Mouse (Mus musculus): ENCODE measurements around the gene Mcu. TPM values are rescaled to one million over a fixed set of nuclear protein-coding genes. Genes with fewer than 3 reads are reported as not detected.

The Mcu gene
- polyA plus RNA-seq, 1 experiment from 2014 or later, result 65.2 TPM

DNA sequence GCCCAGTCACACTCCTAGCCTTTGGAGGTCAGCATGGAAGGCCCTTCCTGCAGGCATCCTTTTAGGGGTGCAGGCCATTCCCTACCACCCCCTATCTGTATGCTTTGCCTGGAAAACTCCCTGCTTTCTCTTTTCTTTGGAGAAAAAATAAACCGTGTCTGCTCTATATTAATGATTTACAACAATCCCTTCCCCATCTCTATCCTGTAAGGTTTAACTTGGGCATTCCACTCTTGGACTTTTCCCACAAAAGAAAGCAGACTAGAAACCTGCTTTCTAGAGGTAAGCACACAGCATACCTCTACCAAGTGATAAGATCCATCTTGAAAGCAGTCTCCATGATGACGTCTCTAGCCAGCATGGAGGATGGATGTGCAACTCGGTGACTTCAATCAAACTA, 75.9 kb downstream of the Mcu start:
- Histone ChIP-seq H3K9me3 (ENCODE audit: control insufficient read depth) (no peaks in the 10 kb centered on the region), H3K4me3 (ENCODE audit: low read depth, low read length) (no peak overlapping the region), H3K4me1 (replicated peaks; ENCODE audit: control insufficient read depth, insufficient read depth, low read length) (peaks cover 14% of the 10 kb centered on the region), H3K36me3 (ENCODE audit: control insufficient read depth, insufficient read depth) (peaks cover 4% of the 10 kb centered on the region; the same call in 1 of the 2 replicates), H3K9ac (ENCODE audit: low read depth, low read length) (no peak overlapping the region), H3K27ac (ENCODE audit: low read depth, low read length) (no peak overlapping the region), H3K4me2 (replicated peaks; ENCODE audit: low read depth) (no peak overlapping the region), H3K27me3 (replicated peaks; ENCODE audit: control insufficient read depth, insufficient read depth, low read length) (no peaks in the 10 kb centered on the region)
- no peak for ATAC-seq
- WGBS, result 47% methylated on average over 3 of the region's 3 CpGs
- no peak for TF ChIP-seq CTCF (IDR thresholded peaks at IDR 0.05; ENCODE audit: low read depth)

DNA sequence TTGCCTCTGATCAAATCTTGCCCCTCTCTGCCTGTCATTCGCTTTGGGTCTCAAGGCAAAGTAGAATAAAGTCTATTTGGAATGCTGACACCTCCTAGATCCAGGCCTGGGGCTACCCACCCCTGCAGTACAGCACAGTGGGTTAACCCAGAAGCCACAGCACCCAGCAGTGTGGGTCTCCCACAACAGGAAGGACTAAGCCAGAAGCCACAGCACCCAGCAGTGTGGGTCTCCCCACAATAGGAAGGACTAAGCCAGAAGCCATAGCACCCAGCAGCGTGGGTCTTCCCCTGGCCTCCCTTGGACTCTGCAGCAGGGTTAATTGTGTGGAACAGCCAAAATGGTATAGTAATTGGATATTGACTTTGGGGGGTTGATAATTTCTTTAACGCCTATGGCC, 76.4 kb downstream of the Mcu start:
- Histone ChIP-seq H3K4me3 (ENCODE audit: low read depth, low read length) (no peak overlapping the region), H3K4me2 (replicated peaks; ENCODE audit: low read depth) (peak overlapping the region; percentile 59; the same call in 1 of the 2 replicates), H3K4me1 (replicated peaks; ENCODE audit: control insufficient read depth, insufficient read depth, low read length) (peaks cover 14% of the 10 kb centered on the region), H3K27me3 (replicated peaks; ENCODE audit: control insufficient read depth, insufficient read depth, low read length) (no peaks in the 10 kb centered on the region), H3K36me3 (ENCODE audit: control insufficient read depth, insufficient read depth) (peaks cover 4% of the 10 kb centered on the region; the same call in 1 of the 2 replicates), H3K9me3 (ENCODE audit: control insufficient read depth) (no peaks in the 10 kb centered on the region), H3K27ac (ENCODE audit: low read depth, low read length) (no peak overlapping the region), H3K9ac (ENCODE audit: low read depth, low read length) (no peak overlapping the region)
- ATAC-seq, result no peak
- 69% methylated on average over 3 of the region's 3 CpGs for WGBS
- TF ChIP-seq CTCF (IDR thresholded peaks at IDR 0.05; ENCODE audit: low read depth), result no peak

DNA sequence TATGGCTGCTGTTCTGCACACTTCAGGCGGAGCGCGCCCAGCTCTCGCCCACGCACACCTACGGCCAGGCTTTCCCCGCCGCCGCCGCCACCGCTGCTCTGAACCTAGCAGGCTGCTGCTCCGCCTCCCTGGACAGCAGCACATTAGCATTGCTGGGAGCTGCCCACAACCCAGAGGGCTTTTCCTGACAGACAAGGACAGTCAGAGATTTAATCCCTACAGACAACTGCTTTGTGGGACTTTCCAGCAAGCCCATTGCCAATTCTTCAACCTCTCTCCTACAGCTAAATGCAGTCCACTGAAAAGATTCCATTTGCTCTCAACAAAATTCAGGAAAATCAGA, 77.0 kb downstream of the Mcu start:
- H3K36me3 ChIP-seq (ENCODE audit: control insufficient read depth, insufficient read depth), result peaks cover 4% of the 10 kb centered on the region; the same call in 1 of the 2 replicates
- peak overlapping the region; percentile 28 for H3K4me3 ChIP-seq (ENCODE audit: low read depth, low read length)
- H3K9me3 ChIP-seq (ENCODE audit: control insufficient read depth), result no peaks in the 10 kb centered on the region
- peaks cover 14% of the 10 kb centered on the region for H3K4me1 ChIP-seq (replicated peaks; ENCODE audit: control insufficient read depth, insufficient read depth, low read length)
- no peak overlapping the region for H3K27ac ChIP-seq (ENCODE audit: low read depth, low read length)
- WGBS, result 7% methylated on average over 12 of the region's 12 CpGs
- no peak overlapping the region; the same call in 1 of the 2 replicates for H3K9ac ChIP-seq (ENCODE audit: low read depth, low read length)
- no peaks in the 10 kb centered on the region for H3K27me3 ChIP-seq (replicated peaks; ENCODE audit: control insufficient read depth, insufficient read depth, low read length)
- ATAC-seq, result no peak
- no peak for TF ChIP-seq CTCF (IDR thresholded peaks at IDR 0.05; ENCODE audit: low read depth)
- peak overlapping the region; percentile 59 for H3K4me2 ChIP-seq (replicated peaks; ENCODE audit: low read depth)

DNA sequence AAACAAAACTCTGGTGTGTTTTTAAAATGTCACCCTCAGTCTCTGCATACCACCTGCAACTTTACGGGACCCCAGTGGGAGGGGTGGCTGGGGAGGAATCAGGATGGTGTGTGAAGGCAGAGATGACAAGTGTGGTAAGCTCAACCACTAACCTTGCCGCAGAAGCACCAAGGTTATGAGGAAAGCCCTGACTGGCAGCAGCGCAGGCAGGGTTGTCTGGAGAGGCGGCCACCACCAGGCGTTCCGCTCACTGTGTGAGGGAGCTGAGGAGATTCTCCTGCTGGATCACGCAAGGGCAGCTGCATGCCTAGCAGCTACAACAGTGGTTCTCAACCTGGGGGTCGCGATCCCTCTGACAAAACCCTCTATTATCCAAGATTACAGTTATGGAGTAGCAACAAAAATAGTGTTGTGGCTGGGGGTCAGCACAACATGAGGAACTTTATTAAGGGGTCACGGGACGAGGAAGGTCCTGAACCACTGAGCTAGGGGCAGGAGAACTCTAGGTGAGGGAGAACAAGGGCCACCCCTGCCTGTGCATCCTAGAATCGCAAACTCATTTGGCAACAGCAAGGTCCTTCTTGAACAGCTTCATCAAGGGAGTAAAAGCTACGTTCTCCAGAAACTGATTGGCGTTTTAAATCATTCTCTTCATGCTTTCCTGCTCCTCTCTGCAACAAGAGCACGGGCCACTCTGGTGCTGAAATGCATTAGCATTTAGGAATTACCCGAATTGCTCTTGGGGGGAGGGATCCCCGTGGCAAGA, 77.5 kb downstream of the Mcu start:
- ATAC-seq, result no peak
- H3K9ac ChIP-seq (ENCODE audit: low read depth, low read length), result no peak overlapping the region; the same call in 1 of the 2 replicates
- H3K9me3 ChIP-seq (ENCODE audit: control insufficient read depth), result no peaks in the 10 kb centered on the region
- 49% methylated on average over 17 of the region's 17 CpGs for WGBS
- no peaks in the 10 kb centered on the region for H3K27me3 ChIP-seq (replicated peaks; ENCODE audit: control insufficient read depth, insufficient read depth, low read length)
- H3K36me3 ChIP-seq (ENCODE audit: control insufficient read depth, insufficient read depth), result peaks cover 3% of the 10 kb centered on the region; the same call in 1 of the 2 replicates
- no peak overlapping the region for H3K27ac ChIP-seq (ENCODE audit: low read depth, low read length)
- H3K4me2 ChIP-seq (replicated peaks; ENCODE audit: low read depth), result peak overlapping the region; percentile 59
- TF ChIP-seq CTCF (IDR thresholded peaks at IDR 0.05; ENCODE audit: low read depth), result no peak
- peak overlapping the region; percentile 28 for H3K4me3 ChIP-seq (ENCODE audit: low read depth, low read length)
- H3K4me1 ChIP-seq (replicated peaks; ENCODE audit: control insufficient read depth, insufficient read depth, low read length), result peaks cover 14% of the 10 kb centered on the region

DNA sequence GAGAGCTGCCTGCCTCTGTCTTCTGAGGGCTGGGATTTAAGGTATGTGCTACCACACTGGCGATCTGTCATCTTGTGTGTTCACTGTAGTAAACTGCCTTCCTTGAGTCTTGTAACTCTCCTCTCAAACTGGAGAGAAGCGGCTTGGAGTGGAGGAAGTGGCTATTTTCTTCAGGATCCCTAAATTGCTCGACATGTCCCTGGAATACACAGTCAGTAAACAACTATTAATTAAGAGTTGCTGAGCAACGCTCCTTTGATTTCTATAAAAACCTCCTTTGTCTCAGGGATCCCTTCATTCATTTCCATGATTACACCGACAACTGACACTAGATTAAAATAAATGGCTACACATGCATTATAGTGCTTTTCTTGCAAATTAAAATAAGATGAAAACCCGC, 78.4 kb downstream of the Mcu start:
- WGBS, result 84% methylated on average over 6 of the region's 6 CpGs

DNA sequence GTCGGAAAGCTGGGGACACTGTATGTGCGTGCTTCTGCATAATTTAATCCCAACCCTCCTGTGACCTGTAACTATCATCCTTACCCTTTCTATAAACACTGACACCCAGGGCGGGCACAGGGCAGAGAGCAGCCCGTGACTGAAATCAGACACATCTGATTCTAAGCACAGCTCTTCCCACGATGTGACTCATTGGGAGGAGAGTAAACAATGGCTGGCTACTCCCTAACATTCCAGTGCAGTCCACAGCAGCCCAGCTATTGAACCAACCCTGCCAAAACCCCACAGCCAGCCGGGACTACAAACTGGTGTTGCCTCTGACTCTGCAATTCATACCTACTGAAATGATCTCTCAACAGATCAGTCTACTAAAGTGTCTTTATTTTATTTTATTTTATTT, 78.9 kb downstream of the Mcu start:
- 40% methylated on average over 6 of the region's 6 CpGs for WGBS
- H3K36me3 ChIP-seq (ENCODE audit: control insufficient read depth, insufficient read depth), result 0 out of 2 replicates have a peak, but pooled peaks cover 3% of the 10 kb centered on the region
- H3K9me3 ChIP-seq (ENCODE audit: control insufficient read depth), result no peaks in the 10 kb centered on the region
- no peaks in the 10 kb centered on the region for H3K27me3 ChIP-seq (replicated peaks; ENCODE audit: control insufficient read depth, insufficient read depth, low read length)
- no peak overlapping the region for H3K27ac ChIP-seq (ENCODE audit: low read depth, low read length)
- H3K9ac ChIP-seq (ENCODE audit: low read depth, low read length), result no peak overlapping the region
- ATAC-seq, result peak; percentile 60
- H3K4me3 ChIP-seq (ENCODE audit: low read depth, low read length), result no peak overlapping the region
- no peak overlapping the region for H3K4me2 ChIP-seq (replicated peaks; ENCODE audit: low read depth)
- peaks cover 14% of the 10 kb centered on the region for H3K4me1 ChIP-seq (replicated peaks; ENCODE audit: control insufficient read depth, insufficient read depth, low read length)
- TF ChIP-seq CTCF (IDR thresholded peaks at IDR 0.05; ENCODE audit: low read depth), result no peak

More for the DNA sequence above, 78.4 kb downstream of the Mcu start:
- H3K27me3 ChIP-seq (replicated peaks; ENCODE audit: control insufficient read depth, insufficient read depth, low read length), result no peaks in the 10 kb centered on the region
- no peak overlapping the region for H3K27ac ChIP-seq (ENCODE audit: low read depth, low read length)
- no peak for TF ChIP-seq CTCF (IDR thresholded peaks at IDR 0.05; ENCODE audit: low read depth)
- H3K4me2 ChIP-seq (replicated peaks; ENCODE audit: low read depth), result no peak overlapping the region
- ATAC-seq, result no peak
- peaks cover 14% of the 10 kb centered on the region for H3K4me1 ChIP-seq (replicated peaks; ENCODE audit: control insufficient read depth, insufficient read depth, low read length)
- H3K9me3 ChIP-seq (ENCODE audit: control insufficient read depth), result no peaks in the 10 kb centered on the region
- 0 out of 2 replicates have a peak, but pooled peaks cover 3% of the 10 kb centered on the region for H3K36me3 ChIP-seq (ENCODE audit: control insufficient read depth, insufficient read depth)
- H3K4me3 ChIP-seq (ENCODE audit: low read depth, low read length), result no peak overlapping the region
- no peak overlapping the region for H3K9ac ChIP-seq (ENCODE audit: low read depth, low read length)

All from intestine, postnatal 0 days (tissue).